Mouse (Mus musculus): Measurements from ENCODE around the gene Necab2. TPM values are rescaled to one million over a fixed set of nuclear protein-coding genes. Genes with fewer than 3 reads are reported as not detected.

Necab2 gene
- polyA plus RNA-seq, 1 experiment from 2014 or later = 0.16 TPM

- Histone ChIP-seq H3K4me2 (no peak overlapping the region), H3K27ac (no peak overlapping the region), H3K27me3 (peaks cover 44% of the 10 kb centered on the region), H3K9ac (no peak overlapping the region), H3K4me1 (replicated peaks) (peaks cover 27% of the 10 kb centered on the region), H3K9me3 (replicated peaks) (no peaks in the 10 kb centered on the region), H3K4me3 (no peak overlapping the region), H3K36me3 (no peaks in the 10 kb centered on the region)
- no peak for ATAC-seq (replicated peaks; ENCODE audit: insufficient number of reproducible peaks, insufficient read depth, low FRiP score, low read depth)
- WGBS = 68% methylated on average over 9 of the region's 9 CpGs
Observed at GRCm38 (mm10) chr8:119461356-119461755, 14.8 kb downstream of the Necab2 start.

- peaks cover 53% of the 10 kb centered on the region for H3K27me3 ChIP-seq
- no peaks in the 10 kb centered on the region for H3K36me3 ChIP-seq
- H3K27ac ChIP-seq = no peak overlapping the region
- WGBS = 43% methylated on average over 7 of the region's 7 CpGs
- H3K9ac ChIP-seq = no peak overlapping the region
- no peak for ATAC-seq (replicated peaks; ENCODE audit: insufficient number of reproducible peaks, insufficient read depth, low FRiP score, low read depth)
- H3K9me3 ChIP-seq (replicated peaks) = no peaks in the 10 kb centered on the region
- H3K4me3 ChIP-seq = no peak overlapping the region
- no peak overlapping the region for H3K4me2 ChIP-seq
- H3K4me1 ChIP-seq (replicated peaks) = peaks cover 26% of the 10 kb centered on the region
Observed at GRCm38 (mm10) chr8:119463709-119464108, 17.2 kb downstream of the Necab2 start.

GRCm38 (mm10) chr8:119466105-119466504 is 19.6 kb downstream of the Necab2 start:
- no peak for ATAC-seq (replicated peaks; ENCODE audit: insufficient number of reproducible peaks, insufficient read depth, low FRiP score, low read depth)
- no peak overlapping the region for H3K9ac ChIP-seq
- H3K36me3 ChIP-seq = no peaks in the 10 kb centered on the region
- 2% methylated on average over 18 of the region's 18 CpGs for WGBS
- H3K4me1 ChIP-seq (replicated peaks) = peaks cover 19% of the 10 kb centered on the region
- peak overlapping the region; percentile 11; the same call in 1 of the 2 replicates for H3K4me3 ChIP-seq
- H3K27me3 ChIP-seq = peaks cover 43% of the 10 kb centered on the region
- H3K9me3 ChIP-seq (replicated peaks) = no peaks in the 10 kb centered on the region
- no peak overlapping the region for H3K27ac ChIP-seq
- H3K4me2 ChIP-seq = peak overlapping the region; percentile 48

GRCm38 (mm10) chr8:119466794-119467193 is 20.3 kb downstream of the Necab2 start:
- no peak overlapping the region for H3K27ac ChIP-seq
- no peak for ATAC-seq (replicated peaks; ENCODE audit: insufficient number of reproducible peaks, insufficient read depth, low FRiP score, low read depth)
- 80% methylated on average over 10 of the region's 10 CpGs for WGBS

GRCm38 (mm10) chr8:119468091-119468490 is 21.6 kb downstream of the Necab2 start:
- no peak overlapping the region for H3K4me3 ChIP-seq
- no peak overlapping the region for H3K27ac ChIP-seq
- H3K4me2 ChIP-seq = no peak overlapping the region
- H3K36me3 ChIP-seq = no peaks in the 10 kb centered on the region
- peaks cover 48% of the 10 kb centered on the region for H3K27me3 ChIP-seq
- 86% methylated on average over 8 of the region's 8 CpGs for WGBS
- H3K9ac ChIP-seq = no peak overlapping the region
- no peak for ATAC-seq (replicated peaks; ENCODE audit: insufficient number of reproducible peaks, insufficient read depth, low FRiP score, low read depth)
- peaks cover 19% of the 10 kb centered on the region for H3K4me1 ChIP-seq (replicated peaks)
- no peaks in the 10 kb centered on the region for H3K9me3 ChIP-seq (replicated peaks)

More at GRCm38 (mm10) chr8:119466794-119467193, 20.3 kb downstream of the Necab2 start:
- H3K4me1 ChIP-seq (replicated peaks) = peaks cover 19% of the 10 kb centered on the region
- H3K36me3 ChIP-seq = no peaks in the 10 kb centered on the region
- H3K9me3 ChIP-seq (replicated peaks) = no peaks in the 10 kb centered on the region
- no peak overlapping the region for H3K9ac ChIP-seq
- H3K4me3 ChIP-seq = no peak overlapping the region
- H3K27me3 ChIP-seq = peaks cover 43% of the 10 kb centered on the region
- no peak overlapping the region for H3K4me2 ChIP-seq

- Histone ChIP-seq H3K9ac (no peak overlapping the region), H3K27ac (no peak overlapping the region), H3K4me1 (replicated peaks) (no peaks in the 10 kb centered on the region), H3K9me3 (replicated peaks) (no peaks in the 10 kb centered on the region), H3K4me3 (no peak overlapping the region), H3K4me2 (no peak overlapping the region), H3K36me3 (no peaks in the 10 kb centered on the region), H3K27me3 (peaks cover 4% of the 10 kb centered on the region; the same call in 1 of the 2 replicates)
- 28% methylated on average over 5 of the region's 5 CpGs for WGBS
- no peak for ATAC-seq (replicated peaks; ENCODE audit: insufficient number of reproducible peaks, insufficient read depth, low FRiP score, low read depth)
Observed at GRCm38 (mm10) chr8:119478684-119479083, 32.2 kb downstream of the Necab2 start.

- Histone ChIP-seq H3K4me3 (no peak overlapping the region), H3K27ac (no peak overlapping the region), H3K9me3 (replicated peaks) (no peaks in the 10 kb centered on the region), H3K36me3 (no peaks in the 10 kb centered on the region), H3K4me1 (replicated peaks) (no peaks in the 10 kb centered on the region), H3K9ac (no peak overlapping the region), H3K27me3 (peaks cover 7% of the 10 kb centered on the region; the same call in 1 of the 2 replicates), H3K4me2 (no peak overlapping the region)
- WGBS = 79% methylated on average over 11 of the region's 11 CpGs
- ATAC-seq (replicated peaks; ENCODE audit: insufficient number of reproducible peaks, insufficient read depth, low FRiP score, low read depth) = no peak
Observed at GRCm38 (mm10) chr8:119484145-119484896, 37.8 kb downstream of the Necab2 start.

- no peaks in the 10 kb centered on the region for H3K36me3 ChIP-seq
- H3K4me2 ChIP-seq = no peak overlapping the region
- no peaks in the 10 kb centered on the region for H3K9me3 ChIP-seq (replicated peaks)
- H3K9ac ChIP-seq = no peak overlapping the region
- no peak for ATAC-seq (replicated peaks; ENCODE audit: insufficient number of reproducible peaks, insufficient read depth, low FRiP score, low read depth)
- H3K27me3 ChIP-seq = peaks cover 10% of the 10 kb centered on the region; the same call in 1 of the 2 replicates
- no peak overlapping the region for H3K27ac ChIP-seq
- WGBS = 75% methylated on average over 7 of the region's 7 CpGs
- peaks cover 15% of the 10 kb centered on the region for H3K4me1 ChIP-seq (replicated peaks)
- H3K4me3 ChIP-seq = no peak overlapping the region
Observed at GRCm38 (mm10) chr8:119487093-119487492, 40.6 kb downstream of the Necab2 start.

- H3K9ac ChIP-seq = no peak overlapping the region
- WGBS = 23% methylated on average over 6 of the region's 6 CpGs
Observed at GRCm38 (mm10) chr8:119496848-119497247, 50.3 kb downstream of the Necab2 start.

GRCm38 (mm10) chr8:119499836-119500235 is 53.3 kb downstream of the Necab2 start:
- H3K27me3 ChIP-seq = peaks cover 27% of the 10 kb centered on the region
- H3K36me3 ChIP-seq = no peaks in the 10 kb centered on the region
- no peak for ATAC-seq (replicated peaks; ENCODE audit: insufficient number of reproducible peaks, insufficient read depth, low FRiP score, low read depth)
- no peak overlapping the region for H3K4me3 ChIP-seq
- peaks cover 10% of the 10 kb centered on the region for H3K4me1 ChIP-seq (replicated peaks)
- 84% methylated on average over 2 of the region's 2 CpGs for WGBS
- no peak overlapping the region for H3K4me2 ChIP-seq
- H3K27ac ChIP-seq = no peak overlapping the region
- H3K9me3 ChIP-seq (replicated peaks) = no peaks in the 10 kb centered on the region
- H3K9ac ChIP-seq = no peak overlapping the region

More at GRCm38 (mm10) chr8:119496848-119497247, 50.3 kb downstream of the Necab2 start:
- H3K36me3 ChIP-seq = no peaks in the 10 kb centered on the region
- H3K27ac ChIP-seq = no peak overlapping the region
- no peaks in the 10 kb centered on the region for H3K9me3 ChIP-seq (replicated peaks)
- H3K4me1 ChIP-seq (replicated peaks) = 0 out of 2 replicates have a peak, but pooled peaks cover 2% of the 10 kb centered on the region
- H3K4me3 ChIP-seq = no peak overlapping the region
- peaks cover 43% of the 10 kb centered on the region for H3K27me3 ChIP-seq
- no peak for ATAC-seq (replicated peaks; ENCODE audit: insufficient number of reproducible peaks, insufficient read depth, low FRiP score, low read depth)
- H3K4me2 ChIP-seq = no peak overlapping the region

GRCm38 (mm10) chr8:119501598-119501997 is 55.1 kb downstream of the Necab2 start, which contains the start of gene Slc38a8:
Gene Slc38a8, minus strand, starts transcription at chr8:119501698.
- Histone ChIP-seq H3K4me2 (no peak within 1 kb of the TSS), H3K4me1 (replicated peaks) (peaks cover 10% of the 10 kb centered on the region), H3K9ac (no peak within 1 kb of the TSS), H3K36me3 (no peaks in the 10 kb centered on the region), H3K27me3 (peaks cover 19% of the 10 kb centered on the region), H3K9me3 (replicated peaks) (no peaks in the 10 kb centered on the region), H3K27ac (no peak within 1 kb of the TSS), H3K4me3 (no peak within 1 kb of the TSS)
- 47% methylated on average over 5 of the region's 5 CpGs for WGBS
- no peak for ATAC-seq (replicated peaks; ENCODE audit: insufficient number of reproducible peaks, insufficient read depth, low FRiP score, low read depth)

- WGBS = 43% methylated on average over 4 of the region's 4 CpGs
- no peak overlapping the region for H3K4me2 ChIP-seq
- H3K27me3 ChIP-seq = peaks cover 14% of the 10 kb centered on the region
- no peaks in the 10 kb centered on the region for H3K9me3 ChIP-seq (replicated peaks)
- ATAC-seq (replicated peaks; ENCODE audit: insufficient number of reproducible peaks, insufficient read depth, low FRiP score, low read depth) = no peak
- no peak overlapping the region for H3K27ac ChIP-seq
- H3K4me3 ChIP-seq = no peak overlapping the region
- H3K36me3 ChIP-seq = peaks cover 1% of the 10 kb centered on the region; the same call in 1 of the 2 replicates
- no peak overlapping the region for H3K9ac ChIP-seq
- peaks cover 10% of the 10 kb centered on the region for H3K4me1 ChIP-seq (replicated peaks)
Observed at GRCm38 (mm10) chr8:119502111-119502510, 55.6 kb downstream of the Necab2 start.

Measured in heart, embryonic 15.5 days (tissue).